ENCODE assay signal across 20 mouse cellular contexts in genomic region chr12:50511486-50512225, GRCm38 (mm10).
DNase-seq lines count a peak whose midpoint lies in the region; ATAC-seq and TF ChIP-seq lines count a peak whose summit lies in the region.
"Had no signal": no experiment of that assay in that cellular context is flagged by ENCODE, and none has a peak within 500 bp of the region (broad histone marks: within the 10 kb centered on the region; RNA-seq: fewer than 3 reads in every experiment).

No protein-coding gene starts in this region.

- no peak overlapping the region for H3K4me2 ChIP-seq in kidney, embryonic 16.5 days (replicated peaks; ENCODE audit: low read depth, low read length)
- no peak overlapping the region for H3K4me2 ChIP-seq in lung, postnatal 0 days (replicated peaks; ENCODE audit: low read depth, low read length)
- H3K4me2 ChIP-seq: embryonic facial prominence, embryonic 12.5 days; forebrain, embryonic 13.5 days; limb, embryonic 12.5 days; liver, embryonic 13.5 days; neural tube, embryonic 13.5 days had no signal

- peak overlapping the region; percentile 88 for H3K27ac ChIP-seq in gastrocnemius, adult 2 months
- H3K27ac ChIP-seq in kidney, adult 2 months (ENCODE audit: insufficient read depth, low read depth, low read length): peak overlapping the region; percentile 76; the same call in 1 of the 2 replicates
- H3K27ac ChIP-seq in kidney, embryonic 16.5 days (ENCODE audit: low read length): no peak overlapping the region
- no peak overlapping the region for H3K27ac ChIP-seq in lung, postnatal 0 days (ENCODE audit: low read length)
- no peak overlapping the region for H3K27ac ChIP-seq in limb, embryonic 10.5 days
- H3K27ac ChIP-seq: embryonic facial prominence, embryonic 12.5 days; forebrain, embryonic 13.5 days; limb, embryonic 12.5 days; liver, embryonic 13.5 days; neural tube, embryonic 13.5 days had no signal

- TF ChIP-seq POLR2A in kidney, adult 2 months (IDR thresholded peaks at IDR 0.05; ENCODE audit: low read depth, low read length): no peak

- ATAC-seq in kidney, embryonic 16.5 days (ENCODE audit: low FRiP score, low TSS enrichment): no peak
- ATAC-seq in lung, postnatal 0 days: peak; percentile 59
- ATAC-seq: CD4-positive, CD25-positive, alpha-beta regulatory T cell, adult 4 months; forebrain, embryonic 13.5 days; Patski had no signal

- no peaks in the 10 kb centered on the region for H3K36me3 ChIP-seq in kidney, adult 2 months (ENCODE audit: control insufficient read depth, insufficient read depth, low read length)
- no peaks in the 10 kb centered on the region for H3K36me3 ChIP-seq in kidney, embryonic 16.5 days (ENCODE audit: insufficient read depth, low read length)
- no peaks in the 10 kb centered on the region for H3K36me3 ChIP-seq in lung, postnatal 0 days (ENCODE audit: insufficient read depth, low read length)
- H3K36me3 ChIP-seq in limb, embryonic 10.5 days: no peaks in the 10 kb centered on the region
- H3K36me3 ChIP-seq: embryonic facial prominence, embryonic 12.5 days; limb, embryonic 12.5 days; liver, embryonic 13.5 days; neural tube, embryonic 13.5 days had no signal

- TF ChIP-seq EP300 in lung, postnatal 0 days (IDR thresholded peaks at IDR 0.05): no peak

- H3K4me3 ChIP-seq in gastrocnemius, adult 2 months: peak overlapping the region; percentile 17; the same call in 1 of the 2 replicates
- no peak overlapping the region for H3K4me3 ChIP-seq in kidney, adult 2 months (ENCODE audit: insufficient read depth, low read depth, low read length)
- no peak overlapping the region for H3K4me3 ChIP-seq in kidney, embryonic 16.5 days (ENCODE audit: low read length)
- H3K4me3 ChIP-seq in lung, postnatal 0 days (ENCODE audit: low read depth, low read length): no peak overlapping the region
- no peak overlapping the region for H3K4me3 ChIP-seq in limb, embryonic 10.5 days
- H3K4me3 ChIP-seq: embryonic facial prominence, embryonic 12.5 days; erythroblast, embryonic 14.5 days; forebrain, embryonic 13.5 days; limb, embryonic 12.5 days; liver, embryonic 13.5 days; neural tube, embryonic 13.5 days had no signal

- intact Hi-C loops in gastrocnemius, adult 2 months (cut with DNase I): no loop called here

- 0 out of 2 replicates have a peak, but pooled peaks cover 3% of the 10 kb centered on the region for H3K4me1 ChIP-seq in kidney, adult 2 months (ENCODE audit: control insufficient read depth, insufficient read depth, low read length)
- no peaks in the 10 kb centered on the region for H3K4me1 ChIP-seq in kidney, embryonic 16.5 days (ENCODE audit: insufficient read depth, low read length)
- H3K4me1 ChIP-seq in lung, postnatal 0 days (ENCODE audit: insufficient read depth, low read depth, low read length): peaks cover 4% of the 10 kb centered on the region; the same call in 1 of the 2 replicates
- no peaks in the 10 kb centered on the region for H3K4me1 ChIP-seq in limb, embryonic 10.5 days
- H3K4me1 ChIP-seq: embryonic facial prominence, embryonic 12.5 days; forebrain, embryonic 13.5 days; limb, embryonic 12.5 days; liver, embryonic 13.5 days; neural tube, embryonic 13.5 days had no signal

- no peak for DNase-seq in gastrocnemius, adult 2 months
- DNase-seq in gastrocnemius, postnatal 25 days: no peak
- peak; percentile 46 for DNase-seq in kidney, adult 2 months
- DNase-seq in lung, postnatal 0 days (ENCODE audit: low spot score): peak; percentile 43
- no peak for DNase-seq in lung, postnatal 36 days
- no peak for DNase-seq in limb, embryonic 10.5 days (ENCODE audit: low spot score)
- DNase-seq: adrenal gland, postnatal 10 days; cerebellum, postnatal 10 days; liver, embryonic 13.5 days; midbrain, embryonic 14.5 days; right cerebral cortex, adult 18-20 months; thymus, postnatal 25 days had no signal

- H3K27me3 ChIP-seq in kidney, adult 2 months (replicated peaks; ENCODE audit: control insufficient read depth, insufficient read depth, low read length): no peaks in the 10 kb centered on the region
- no peaks in the 10 kb centered on the region for H3K27me3 ChIP-seq in kidney, embryonic 16.5 days (ENCODE audit: insufficient read depth, low read length)
- no peaks in the 10 kb centered on the region for H3K27me3 ChIP-seq in lung, postnatal 0 days (replicated peaks; ENCODE audit: insufficient read depth, low read length)
- H3K27me3 ChIP-seq in limb, embryonic 10.5 days (ENCODE audit: low read depth, poor library complexity, severe bottlenecking): no peaks in the 10 kb centered on the region
- H3K27me3 ChIP-seq: embryonic facial prominence, embryonic 12.5 days; forebrain, embryonic 13.5 days; limb, embryonic 12.5 days; liver, embryonic 13.5 days; neural tube, embryonic 13.5 days; Patski had no signal

- 69% methylated on average over 4 of the region's 4 CpGs for WGBS in kidney, adult 2 months
- WGBS in kidney, embryonic 16.5 days: 71% methylated on average over 4 of the region's 4 CpGs
- WGBS in lung, postnatal 0 days: 43% methylated on average over 4 of the region's 4 CpGs
- WGBS in limb, embryonic 10.5 days: 84% methylated on average over 4 of the region's 4 CpGs

- no peaks in the 10 kb centered on the region for H3K9me3 ChIP-seq in kidney, embryonic 16.5 days (ENCODE audit: low read length)
- no peaks in the 10 kb centered on the region for H3K9me3 ChIP-seq in lung, postnatal 0 days (ENCODE audit: low read length)
- no peaks in the 10 kb centered on the region for H3K9me3 ChIP-seq in limb, embryonic 10.5 days (replicated peaks)
- H3K9me3 ChIP-seq: embryonic facial prominence, embryonic 12.5 days; forebrain, embryonic 13.5 days; limb, embryonic 12.5 days; liver, embryonic 13.5 days; neural tube, embryonic 13.5 days had no signal

- TF ChIP-seq CTCF in gastrocnemius, adult 2 months (IDR thresholded peaks at IDR 0.05): no peak
- TF ChIP-seq CTCF in kidney, adult 2 months (conservative IDR thresholded peaks at IDR 0.05; ENCODE audit: insufficient read depth, insufficient read length, low read depth, low read length): no peak
- no peak for TF ChIP-seq CTCF in lung, postnatal 0 days (IDR thresholded peaks at IDR 0.05)

- H3K9ac ChIP-seq in kidney, embryonic 16.5 days (replicated peaks; ENCODE audit: low read length): no peak overlapping the region
- no peak overlapping the region for H3K9ac ChIP-seq in lung, postnatal 0 days (replicated peaks; ENCODE audit: low read depth)
- H3K9ac ChIP-seq: embryonic facial prominence, embryonic 12.5 days; forebrain, embryonic 13.5 days; limb, embryonic 12.5 days; liver, embryonic 13.5 days; neural tube, embryonic 13.5 days had no signal

Comparison
In these comparisons a context has a peak if more than half of its experiments do, and no peak if none do; other contexts are left out.
1. DNase-seq: peak in kidney, adult 2 months (single experiment) and lung, postnatal 0 days (single experiment); none in gastrocnemius, adult 2 months (single experiment), gastrocnemius, postnatal 25 days (single experiment), lung, postnatal 36 days (single experiment) and limb, embryonic 10.5 days (single experiment).
2. H3K27ac ChIP-seq: peak in gastrocnemius, adult 2 months (single experiment) and kidney, adult 2 months (single experiment); none in kidney, embryonic 16.5 days (single experiment), lung, postnatal 0 days (single experiment) and limb, embryonic 10.5 days (single experiment).